9 mouse cellular contexts compared by ENCODE assay signal in genomic region chr7:19809369-19809768, GRCm38 (mm10). TPM values are rescaled to one million over a fixed set of nuclear protein-coding genes. Genes with fewer than 3 reads are reported as not detected.
A peak's percentile ranks its signal among the peaks of the same experiment; 100 is the strongest.
DNase-seq lines count a peak whose midpoint lies in the region; ATAC-seq lines count a peak whose summit lies in the region.
"Had no signal": no experiment of that assay in that cellular context is flagged by ENCODE, and none has a peak within 500 bp of the region (broad histone marks: within the 10 kb centered on the region; RNA-seq: fewer than 3 reads in every experiment).

No protein-coding gene starts in this region.

- no peak overlapping the region for H3K9ac ChIP-seq in intestine, embryonic 14.5 days (ENCODE audit: low read length)
- H3K9ac ChIP-seq in intestine, embryonic 16.5 days (ENCODE audit: low read depth, low read length) = no peak overlapping the region
- H3K9ac ChIP-seq in limb, embryonic 13.5 days = 0 out of 2 replicates have a peak overlapping the region, but pooled peaks have one; percentile 31

- H3K4me1 ChIP-seq in intestine, embryonic 14.5 days (replicated peaks; ENCODE audit: control insufficient read depth, insufficient read depth, low read length) = 0 out of 2 replicates have a peak, but pooled peaks cover 4% of the 10 kb centered on the region
- H3K4me1 ChIP-seq in intestine, embryonic 16.5 days (ENCODE audit: control insufficient read depth, insufficient read depth, low read length) = 0 out of 2 replicates have a peak, but pooled peaks cover 3% of the 10 kb centered on the region
- H3K4me1 ChIP-seq in limb, embryonic 13.5 days = peaks cover 15% of the 10 kb centered on the region

- 11% methylated on average over 27 of the region's 27 CpGs for WGBS in intestine, embryonic 14.5 days
- 23% methylated on average over 27 of the region's 27 CpGs for WGBS in intestine, embryonic 16.5 days
- WGBS in limb, embryonic 13.5 days = 4% methylated on average over 27 of the region's 27 CpGs

- H3K27me3 ChIP-seq in intestine, embryonic 14.5 days (replicated peaks; ENCODE audit: control insufficient read depth, insufficient read depth, low read length) = peaks cover 38% of the 10 kb centered on the region
- peaks cover 3% of the 10 kb centered on the region; the same call in 1 of the 2 replicates for H3K27me3 ChIP-seq in intestine, embryonic 16.5 days (replicated peaks; ENCODE audit: control insufficient read depth, insufficient read depth, low read length)
- H3K27me3 ChIP-seq in limb, embryonic 13.5 days = peaks cover 58% of the 10 kb centered on the region

- H3K4me3 ChIP-seq in intestine, embryonic 14.5 days (ENCODE audit: low read depth, low read length) = no peak overlapping the region; the same call in 1 of the 2 replicates
- H3K4me3 ChIP-seq in intestine, embryonic 16.5 days (ENCODE audit: low read length) = no peak overlapping the region
- H3K4me3 ChIP-seq in limb, embryonic 13.5 days = peak overlapping the region; percentile 27

- H3K9me3 ChIP-seq in intestine, embryonic 14.5 days (ENCODE audit: control insufficient read depth, low read length) = no peaks in the 10 kb centered on the region
- 0 out of 2 replicates have a peak, but pooled peaks cover 3% of the 10 kb centered on the region for H3K9me3 ChIP-seq in intestine, embryonic 16.5 days (ENCODE audit: control insufficient read depth, low read length)
- no peaks in the 10 kb centered on the region for H3K9me3 ChIP-seq in limb, embryonic 13.5 days

- peak overlapping the region; percentile 22; the same call in 1 of the 2 replicates for H3K4me2 ChIP-seq in intestine, embryonic 14.5 days (ENCODE audit: low read length)
- H3K4me2 ChIP-seq in intestine, embryonic 16.5 days (ENCODE audit: low read depth, low read length) = no peak overlapping the region
- peak overlapping the region; percentile 53 for H3K4me2 ChIP-seq in limb, embryonic 13.5 days (replicated peaks)

- no peak overlapping the region for H3K27ac ChIP-seq in intestine, embryonic 14.5 days (ENCODE audit: low read depth)
- H3K27ac ChIP-seq in intestine, embryonic 16.5 days (ENCODE audit: low read length) = no peak overlapping the region
- no peak overlapping the region for H3K27ac ChIP-seq in limb, embryonic 13.5 days

- DNase-seq in intestine, embryonic 14.5 days (ENCODE audit: low spot score) = no peak
- DNase-seq in brain, adult 2 months (ENCODE audit: low read depth, low spot score) = peak; percentile 58
- peak; percentile 46 to 48 for DNase-seq in heart, postnatal 10 days
- no peak for DNase-seq in layer of hippocampus, postnatal 14 days (ENCODE audit: low spot score in 2 of 2)
- no peak for DNase-seq in cerebellum, postnatal 36 days
- DNase-seq in frontal cortex, postnatal 25 days (ENCODE audit: low spot score in 2 of 2) = no peak

- intact Hi-C loops in heart, postnatal 10 days (cut with DNase I) = no loop called here

- no peaks in the 10 kb centered on the region for H3K36me3 ChIP-seq in intestine, embryonic 14.5 days (ENCODE audit: control insufficient read depth, insufficient read depth, low read length)
- 0 out of 2 replicates have a peak, but pooled peaks cover 3% of the 10 kb centered on the region for H3K36me3 ChIP-seq in intestine, embryonic 16.5 days (ENCODE audit: control insufficient read depth, insufficient read depth, low read length)
- no peaks in the 10 kb centered on the region for H3K36me3 ChIP-seq in limb, embryonic 13.5 days

- no peak for ATAC-seq in intestine, embryonic 14.5 days (replicated peaks; ENCODE audit: low FRiP score, low TSS enrichment, low read depth)
- no peak for ATAC-seq in intestine, embryonic 16.5 days
- ATAC-seq in limb, embryonic 13.5 days (ENCODE audit: low FRiP score, low read depth) = 0 out of 2 replicates have a peak, but pooled peaks have one; percentile 17

RNA-seq across cellular contexts. Expression of gene Cblc, which starts 12.8 kb away (rescaled TPM):
- 13.5 and 14.0 TPM in 2 replicates for polyA plus RNA-seq in intestine, embryonic 14.5 days (2014; fragmentation: Nextera tagmentation; extraction: Ambion mirVana)
- 32.6 and 42.1 TPM in 2 replicates for polyA plus RNA-seq in intestine, embryonic 16.5 days (2015; fragmentation: Nextera tagmentation; extraction: Ambion mirVana)
- total RNA-seq in heart, postnatal 10 days (2021) = under 1 TPM in 1 of 2 experiments, not detected in 1; 0.50 TPM
- polyA plus RNA-seq in limb, embryonic 13.5 days (2015; fragmentation: Nextera tagmentation; extraction: Ambion mirVana) = 4.2 and 4.9 TPM in 2 replicates
- not detected for total RNA-seq in layer of hippocampus, postnatal 14 days (2021)
- total RNA-seq: MEL had no signal

RNA-seq across cellular contexts. Expression of gene Bcl3, which starts 13.2 kb away (rescaled TPM):
- 9.5 and 13.5 TPM in 2 replicates for polyA plus RNA-seq in intestine, embryonic 14.5 days (2014; fragmentation: Nextera tagmentation; extraction: Ambion mirVana)
- polyA plus RNA-seq in intestine, embryonic 16.5 days (2015; fragmentation: Nextera tagmentation; extraction: Ambion mirVana) = 15.5 and 15.6 TPM in 2 replicates
- 1 to 10 TPM; 5.6 to 5.7 TPM for total RNA-seq in heart, postnatal 10 days (2021)
- 1.5 and 2.0 TPM in 2 replicates for polyA plus RNA-seq in limb, embryonic 13.5 days (2015; fragmentation: Nextera tagmentation; extraction: Ambion mirVana)
- under 1 TPM; 0.38 to 0.78 TPM for total RNA-seq in layer of hippocampus, postnatal 14 days (2021)

RNA-seq across cellular contexts. Expression of gene Bcam, which starts 38.6 kb away (rescaled TPM):
- 89.6 and 93.4 TPM in 2 replicates for polyA plus RNA-seq in intestine, embryonic 14.5 days (2014; fragmentation: Nextera tagmentation; extraction: Ambion mirVana)
- polyA plus RNA-seq in intestine, embryonic 16.5 days (2015; fragmentation: Nextera tagmentation; extraction: Ambion mirVana) = 58.7 and 62.7 TPM in 2 replicates
- total RNA-seq in heart, postnatal 10 days (2021) = 100 to 1,000 TPM; 299 to 317 TPM
- polyA plus RNA-seq in limb, embryonic 13.5 days (2015; fragmentation: Nextera tagmentation; extraction: Ambion mirVana) = 69.0 and 72.7 TPM in 2 replicates
- total RNA-seq in layer of hippocampus, postnatal 14 days (2021) = 10 to 100 TPM in 1 of 2 experiments, 1 to 10 TPM in 1; 8.8 to 14.0 TPM

RNA-seq across cellular contexts. Expression of gene Gm19345, which starts 42.4 kb away (rescaled TPM):
- 0.31 and 0.42 TPM in 2 replicates for polyA plus RNA-seq in intestine, embryonic 14.5 days (2014; fragmentation: Nextera tagmentation; extraction: Ambion mirVana)
- 0.13 and 0.27 TPM in 2 replicates for polyA plus RNA-seq in intestine, embryonic 16.5 days (2015; fragmentation: Nextera tagmentation; extraction: Ambion mirVana)
- not detected for total RNA-seq in heart, postnatal 10 days (2021)
- polyA plus RNA-seq in limb, embryonic 13.5 days (2015; fragmentation: Nextera tagmentation; extraction: Ambion mirVana) = not detected in 2 replicates
- total RNA-seq in layer of hippocampus, postnatal 14 days (2021) = 1 to 10 TPM; 3.0 to 3.3 TPM
- total RNA-seq: MEL had no signal

RNA-seq across cellular contexts. Expression of gene Ceacam16, which starts 51.7 kb away (rescaled TPM):
- not detected in 2 replicates for polyA plus RNA-seq in intestine, embryonic 14.5 days (2014; fragmentation: Nextera tagmentation; extraction: Ambion mirVana)
- polyA plus RNA-seq in intestine, embryonic 16.5 days (2015; fragmentation: Nextera tagmentation; extraction: Ambion mirVana) = not detected in 2 replicates
- not detected for total RNA-seq in heart, postnatal 10 days (2021)
- not detected in 2 replicates for polyA plus RNA-seq in limb, embryonic 13.5 days (2015; fragmentation: Nextera tagmentation; extraction: Ambion mirVana)
- not detected for total RNA-seq in layer of hippocampus, postnatal 14 days (2021)

Comparison
In these comparisons a context has a peak if more than half of its experiments do, and no peak if none do; other contexts are left out.
1. DNase-seq: peak in brain, adult 2 months (single experiment) and heart, postnatal 10 days (2 of 2); none in intestine, embryonic 14.5 days (single experiment), layer of hippocampus, postnatal 14 days (0 of 2), cerebellum, postnatal 36 days (0 of 2) and frontal cortex, postnatal 25 days (0 of 2).